Mouse (Mus musculus) left cerebral cortex, postnatal 4 days (tissue): ENCODE results near the gene Sec24a. TPM values are rescaled to one million over a fixed set of nuclear protein-coding genes. Genes with fewer than 3 reads are reported as not detected.
"Not testable (repeated sequence)": the region's sequence is repeated elsewhere in the genome, so short reads cannot be mapped to it uniquely, and the experiment has no call there.

ENCODE experiments used
- DNase-seq: peaks from one replicate; pipeline ENCODE4 v3.0.0-alpha.2; 2022
- intact Hi-C: fragments of 180-260 bp; cut with DNase I; formaldehyde crosslinking; loops from one replicate; pipeline ENCODE4 v1.15.1; 2025
- total RNA-seq, 2 experiments: library from RNA; stranded (reverse); gene quantifications; 2 replicates each; pipeline ENCODE4 v1.2.3; 2021

Gene Sec24a
- total RNA-seq, 2 experiments from 2014 or later = 28.6 to 32.2 TPM

DNA sequence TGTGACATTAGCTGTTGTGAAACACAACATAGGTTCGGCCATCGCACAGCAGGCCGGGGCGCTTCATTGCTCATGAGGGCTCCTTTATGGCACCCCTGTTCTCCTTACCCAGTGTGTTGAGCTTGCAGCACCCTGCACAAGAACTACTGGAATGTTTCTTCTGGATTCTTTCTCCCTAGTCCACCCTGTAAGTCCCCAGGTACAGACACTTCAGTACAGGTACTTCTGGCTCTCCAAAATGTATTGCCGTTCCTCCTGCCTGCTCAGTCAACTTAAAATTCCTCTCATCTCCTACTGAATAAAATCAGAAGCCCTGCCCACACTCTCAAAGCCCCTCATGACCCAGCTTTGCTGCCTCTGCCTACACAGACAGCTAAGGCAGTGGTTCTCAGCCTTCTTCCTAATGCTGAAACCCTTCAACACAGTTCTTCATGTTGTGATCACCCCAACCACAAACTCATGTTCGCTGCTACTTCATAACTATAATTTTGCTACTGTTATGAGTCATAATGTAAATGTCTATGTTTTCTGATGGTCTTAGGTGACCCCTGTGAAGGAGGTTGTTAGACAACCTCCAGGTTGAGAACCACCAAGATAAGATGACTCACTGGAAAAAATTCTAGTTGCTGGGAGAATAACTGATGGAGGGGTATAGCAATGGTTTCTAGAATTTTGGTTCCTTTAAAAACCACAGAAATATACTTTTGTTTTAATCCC, 3.3 kb downstream of the Sec24a start:
- intact Hi-C loops = no loop called here
- no peak for DNase-seq

DNA sequence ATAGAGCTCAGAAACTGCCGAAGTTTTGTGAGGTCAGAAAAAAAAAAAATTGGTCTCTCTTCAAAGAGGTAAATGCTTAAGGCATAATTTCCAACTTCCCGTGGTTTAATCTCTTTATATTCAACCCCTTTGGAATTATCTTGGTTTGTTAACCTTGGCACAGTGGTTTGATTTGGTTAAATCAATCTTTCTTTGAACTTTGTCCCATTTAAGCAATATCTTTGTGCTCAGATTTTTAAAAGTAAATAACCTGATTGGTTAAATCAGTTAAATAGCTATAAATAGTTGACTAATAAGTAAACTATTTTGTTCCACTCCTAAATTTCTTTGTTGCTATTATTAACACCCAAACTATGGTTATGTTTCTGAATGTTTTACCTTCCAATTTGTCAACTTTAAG, 4.2 kb downstream of the Sec24a start:
- intact Hi-C loops = no loop called here
- DNase-seq = no peak

DNA sequence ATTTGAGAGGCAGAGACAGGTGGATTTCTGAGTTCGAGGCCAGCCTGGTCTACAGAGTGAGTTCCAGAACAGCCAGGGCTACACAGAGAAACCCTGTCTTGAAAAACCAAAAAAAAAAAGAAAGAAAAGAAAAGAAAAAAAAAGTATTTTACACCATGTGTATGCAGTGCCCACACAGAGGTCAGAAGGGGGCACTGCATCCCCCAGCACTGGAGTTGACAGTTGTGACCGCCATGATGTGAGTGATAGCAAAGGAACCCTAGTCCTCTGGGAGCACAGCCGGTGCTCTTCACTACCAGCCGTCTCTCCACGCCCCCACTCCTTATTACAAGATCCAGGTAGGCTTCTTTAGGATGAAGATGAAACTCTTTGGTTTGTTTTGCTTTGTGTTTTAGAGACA, 5.2 kb downstream of the Sec24a start:
- DNase-seq, intact Hi-C loops: not testable (repeated sequence)

DNA sequence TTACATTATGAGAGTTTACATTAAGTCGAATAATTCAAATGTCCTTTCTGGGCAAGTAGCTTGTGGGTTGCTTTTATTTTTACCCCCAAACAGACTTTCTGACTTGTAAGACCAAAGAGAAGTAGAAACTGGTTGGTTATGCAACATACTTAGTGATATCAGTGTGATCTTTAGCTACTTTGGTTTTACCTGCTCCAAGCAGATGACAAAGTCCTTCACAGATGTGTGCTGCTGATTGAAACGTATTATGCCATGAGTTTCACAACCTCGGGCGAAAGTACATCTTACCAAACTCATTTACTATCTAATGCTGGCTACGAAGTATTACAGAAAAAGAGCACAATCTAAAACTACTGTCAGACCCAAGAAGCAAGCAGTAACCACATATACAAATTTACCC, 5.8 kb downstream of the Sec24a start:
- DNase-seq = no peak
- intact Hi-C loops = no loop called here

DNA sequence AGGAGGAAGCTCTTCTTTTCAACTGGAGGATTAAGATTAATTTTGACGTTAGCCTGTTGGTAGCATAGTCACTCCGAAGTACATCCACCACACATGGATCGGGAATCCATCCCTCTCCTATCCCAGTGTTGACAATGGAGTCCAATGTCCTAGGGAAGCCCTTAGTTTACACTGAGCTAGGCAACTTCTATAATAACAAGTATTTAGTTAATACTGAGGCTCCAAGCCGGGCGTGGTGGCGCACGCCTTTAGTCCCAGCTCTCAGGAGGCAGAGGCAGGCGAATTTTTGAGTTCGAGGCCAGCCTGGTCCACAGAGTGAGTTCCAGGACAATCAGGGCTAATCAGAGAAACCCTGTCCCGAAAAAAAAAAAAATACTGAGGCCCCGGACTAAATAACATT, 6.4 kb downstream of the Sec24a start:
- DNase-seq = no peak
- intact Hi-C loops = no loop called here

DNA sequence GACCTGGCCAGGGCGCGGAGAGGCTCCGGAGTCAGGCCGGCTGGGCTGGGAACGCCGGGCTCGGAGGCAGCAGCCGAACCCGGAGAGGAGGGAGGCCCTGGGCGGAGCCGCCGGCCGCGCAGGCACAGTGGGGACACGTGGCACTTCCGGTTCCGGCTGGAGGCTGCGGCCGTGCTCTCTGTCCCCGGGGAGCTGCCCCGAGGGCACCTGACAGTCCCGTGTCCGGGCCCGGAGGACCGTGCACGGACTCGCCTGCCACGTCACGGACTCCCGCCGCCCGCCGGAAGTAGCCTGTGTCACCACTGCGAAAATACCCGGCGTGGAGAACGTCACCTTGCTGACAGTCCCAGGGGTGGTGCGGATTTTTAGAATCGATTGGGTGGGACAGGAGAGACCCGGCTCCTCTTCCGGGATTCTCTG, 7.1 kb downstream of the Sec24a start:
- peak; percentile 92 for DNase-seq
- intact Hi-C loops = no loop called here

DNA sequence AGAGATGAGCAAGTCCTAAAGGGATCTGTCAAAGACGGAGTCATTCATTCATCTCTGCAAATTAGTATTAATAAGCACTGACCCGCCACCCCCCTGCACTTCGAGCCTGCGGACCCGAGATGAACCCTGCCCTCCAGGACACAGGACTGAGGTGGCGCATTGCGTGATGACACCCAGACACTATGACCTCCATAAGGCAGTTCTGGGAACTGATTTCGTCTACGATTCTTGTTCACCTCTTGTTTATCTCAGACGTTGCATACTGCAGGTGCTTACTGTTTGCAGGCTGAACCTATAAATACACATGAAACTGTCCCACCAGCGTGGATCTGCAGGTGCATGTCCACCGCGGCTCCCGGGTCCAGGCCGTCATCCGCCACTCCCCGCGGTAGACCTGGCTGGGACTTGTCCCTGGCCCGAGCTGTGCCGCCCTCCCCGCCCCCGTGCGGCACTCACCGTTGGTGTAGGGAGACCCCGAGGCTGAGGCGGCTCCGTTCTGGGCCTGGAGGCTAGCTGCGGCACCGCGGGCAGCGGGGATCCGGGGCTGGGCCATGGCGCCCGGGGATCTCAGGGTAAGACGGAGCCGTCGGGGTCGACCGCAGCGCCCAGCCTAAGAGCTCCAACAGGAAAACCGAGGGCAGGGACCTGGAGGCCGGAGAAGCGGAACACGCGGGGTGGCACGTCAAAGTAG, 7.7 kb downstream of the Sec24a start:
- peak; percentile 39 for DNase-seq
- intact Hi-C loops = no loop called here

DNA sequence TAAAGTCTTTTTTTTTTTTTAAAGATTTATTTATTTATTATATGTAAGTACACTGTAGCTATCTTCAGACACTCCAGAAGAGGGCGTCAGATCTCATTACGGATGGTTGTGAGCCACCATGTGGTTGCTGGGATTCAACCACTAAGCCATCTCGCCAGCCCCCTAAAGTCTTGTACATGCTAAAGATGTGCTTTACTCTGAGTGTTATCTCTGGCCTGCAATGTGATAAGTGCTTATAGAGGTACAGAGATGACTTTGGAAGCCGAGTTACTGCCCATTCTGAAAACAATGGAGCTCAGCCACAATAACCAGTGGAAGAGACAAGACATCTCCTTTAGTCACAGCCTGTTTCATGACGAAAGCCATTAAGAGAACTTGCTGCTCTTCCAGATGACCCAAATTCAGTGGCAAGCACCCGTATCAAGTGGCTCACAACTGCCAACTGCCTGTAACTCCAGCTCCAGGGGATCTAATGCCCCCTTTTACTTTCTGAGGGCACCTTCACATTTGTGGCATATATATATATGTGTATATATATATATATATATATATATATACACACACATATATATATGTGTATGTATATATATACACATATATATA, 11.7 kb downstream of the Sec24a start:
- DNase-seq, intact Hi-C loops: not testable (repeated sequence)

DNA sequence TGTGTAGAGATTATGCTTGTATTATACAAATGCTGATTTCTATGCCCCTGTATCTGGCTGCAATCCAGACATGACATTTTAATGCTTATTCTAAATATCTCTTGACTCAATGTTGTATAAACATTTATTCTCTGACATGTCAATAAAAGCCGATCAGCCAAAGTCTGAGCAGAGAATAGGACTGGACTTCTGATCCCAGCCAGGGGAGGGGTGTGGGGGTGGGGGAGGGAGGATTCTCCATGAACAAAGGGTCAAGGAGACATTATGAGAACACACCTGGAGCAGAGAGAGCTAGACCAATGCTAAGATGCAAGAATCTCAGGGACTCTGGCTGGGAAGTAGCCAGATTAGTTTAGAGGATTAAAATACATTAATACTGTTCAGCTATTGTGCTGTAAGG, 17.3 kb downstream of the Sec24a start:
- DNase-seq = no peak
- intact Hi-C loops = no loop called here

DNA sequence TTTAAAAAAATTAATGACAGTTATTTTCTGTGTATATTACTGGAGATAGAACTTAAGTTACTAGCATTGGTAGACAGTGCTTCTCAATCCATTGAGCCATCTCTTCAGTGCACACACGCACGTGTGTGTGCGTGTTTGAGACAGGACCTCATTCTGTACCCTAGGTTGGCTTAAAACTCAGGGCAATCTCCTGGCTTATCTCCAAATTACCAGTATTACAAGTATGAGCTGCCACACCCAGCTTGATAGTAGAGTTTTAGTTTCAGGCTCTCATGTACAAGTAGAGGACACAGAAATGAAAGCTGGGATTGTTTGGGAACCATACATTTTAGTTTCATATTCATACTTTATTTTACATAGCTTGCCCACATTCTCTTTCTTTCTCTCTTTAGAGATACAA, 22.7 kb downstream of the Sec24a start:
- intact Hi-C loops = no loop called here
- no peak for DNase-seq

DNA sequence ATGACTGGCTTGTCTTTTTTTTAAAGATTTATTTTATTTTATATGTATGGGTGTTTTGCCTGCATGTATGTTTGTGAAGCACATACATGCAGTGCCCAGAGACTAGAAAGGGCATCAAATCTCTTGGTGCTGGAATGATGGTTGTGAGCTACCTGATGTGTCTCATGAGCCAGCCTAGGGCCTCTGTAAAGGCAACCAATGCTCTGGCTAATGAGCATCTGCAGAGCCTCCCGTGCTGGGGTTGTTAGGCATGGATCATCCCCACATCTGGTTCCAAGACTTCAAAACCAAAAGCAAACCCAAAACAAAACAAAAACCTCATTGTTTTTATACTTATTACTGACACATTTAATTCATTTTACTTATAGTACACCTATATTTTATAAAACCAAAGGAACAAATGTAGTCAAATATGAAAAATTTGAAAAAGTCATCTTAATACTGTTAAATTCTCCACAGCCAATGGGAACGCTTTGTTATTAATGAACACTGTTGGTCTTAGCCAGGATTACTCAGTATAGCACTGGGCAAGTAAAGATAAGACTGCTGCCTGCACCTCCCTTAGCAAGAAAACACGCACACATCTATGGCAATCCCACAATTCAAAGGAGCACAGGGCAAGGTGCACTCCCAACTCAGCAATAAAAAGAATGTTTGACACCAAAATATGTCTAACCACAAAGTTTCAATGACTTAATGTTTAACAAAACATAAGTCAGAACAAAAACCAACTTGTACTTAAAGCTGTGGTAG, 24.6 kb downstream of the Sec24a start:
- no peak for DNase-seq
- intact Hi-C loops = no loop called here

DNA sequence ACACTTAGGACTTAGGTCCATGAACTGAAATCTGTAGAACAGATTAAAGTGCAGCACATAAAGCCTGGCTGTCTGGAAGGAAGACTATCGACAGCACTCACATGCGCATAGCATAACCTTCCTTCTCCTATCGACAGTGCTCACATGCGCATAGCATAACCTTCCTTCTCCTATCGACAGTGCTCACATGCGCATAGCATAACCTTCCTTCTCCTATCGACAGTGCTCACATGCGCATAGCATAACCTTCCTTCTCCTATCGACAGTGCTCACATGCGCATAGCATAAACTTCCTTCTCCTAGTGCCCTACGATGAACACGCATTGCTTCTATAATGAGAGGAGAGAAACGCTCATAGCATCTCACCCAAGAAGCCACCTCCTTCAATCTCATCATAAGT, 29.2 kb downstream of the Sec24a start:
- DNase-seq, intact Hi-C loops: not testable (repeated sequence)

DNA sequence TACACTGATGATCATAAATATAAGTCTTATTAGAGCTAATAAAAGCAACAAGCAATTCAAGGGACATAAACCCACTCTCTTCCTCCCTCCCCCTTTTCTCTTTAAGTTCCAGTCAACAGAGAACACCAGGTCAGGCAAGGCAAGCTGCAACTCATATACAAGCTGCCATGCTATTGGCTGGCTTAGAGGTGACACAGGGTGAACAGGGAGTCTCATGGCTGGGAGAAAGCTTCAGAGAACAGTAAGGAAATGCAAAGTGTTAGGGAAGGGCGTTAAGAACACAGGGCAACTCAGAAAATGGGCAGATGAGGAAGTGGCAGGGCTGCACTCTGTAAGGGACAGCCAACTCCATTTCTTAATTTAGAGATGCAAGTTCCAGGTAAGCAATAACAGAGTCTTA, 30.6 kb downstream of the Sec24a start:
- intact Hi-C loops = no loop called here
- DNase-seq = no peak

DNA sequence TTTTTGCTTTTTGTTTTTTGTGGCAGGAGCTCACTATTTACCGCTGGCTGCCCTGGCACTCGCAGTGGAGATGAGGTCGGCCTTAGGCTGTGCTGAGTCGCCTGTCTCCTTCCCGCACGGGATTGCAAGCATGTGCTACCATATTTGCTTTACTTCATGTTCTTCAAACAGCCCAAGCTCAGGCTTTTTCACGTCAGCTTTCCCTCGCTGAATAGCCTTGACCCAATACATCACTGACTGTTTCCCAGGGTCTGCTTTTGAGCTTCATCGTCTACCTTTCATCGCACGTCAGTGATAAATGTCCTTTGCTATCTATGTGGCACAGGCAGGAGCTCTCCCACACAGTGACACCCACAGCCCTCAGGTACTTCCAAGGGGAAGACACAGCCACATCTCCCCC, 42.4 kb downstream of the Sec24a start:
- no peak for DNase-seq
- intact Hi-C loops = no loop called here

DNA sequence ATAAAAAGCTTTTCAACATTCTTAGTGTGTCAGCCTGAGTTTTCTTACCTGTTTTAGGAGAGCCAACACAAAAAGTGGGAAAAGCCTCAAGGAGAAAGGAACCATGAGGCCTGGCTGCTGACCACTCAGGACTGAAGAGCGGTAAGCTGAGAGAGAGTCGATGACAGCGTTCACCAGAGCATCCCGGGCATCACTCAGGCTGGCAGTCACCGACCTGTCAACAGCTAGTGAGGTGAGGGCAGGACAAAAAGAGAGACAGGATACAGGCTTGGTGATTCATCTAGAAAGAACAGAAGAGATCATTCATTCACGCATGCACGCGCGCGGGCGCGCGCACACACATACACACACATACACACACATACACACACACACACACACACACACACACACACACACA, 56.4 kb downstream of the Sec24a start:
- intact Hi-C loops = no loop called here
- no peak for DNase-seq

DNA sequence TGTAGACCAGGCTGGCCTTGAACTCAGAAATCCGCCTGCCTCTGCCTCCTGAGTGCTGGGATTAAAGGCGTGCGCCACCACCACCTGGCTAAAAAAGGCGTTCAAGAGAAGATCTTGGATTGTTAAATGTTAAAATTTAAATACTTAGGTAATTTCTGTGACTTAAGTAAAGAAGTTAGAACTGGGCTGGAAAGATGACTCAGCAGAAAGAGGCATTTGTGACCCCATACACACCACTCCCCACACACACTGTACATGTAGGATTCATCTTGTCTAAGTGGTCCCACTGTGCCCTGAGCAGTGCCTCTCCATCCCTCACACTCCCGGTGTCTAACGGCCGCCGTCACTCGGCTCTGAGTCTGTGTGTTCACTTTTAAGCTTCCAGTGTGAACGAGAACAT, 57.0 kb downstream of the Sec24a start:
- DNase-seq = no peak
- intact Hi-C loops = no loop called here

DNA sequence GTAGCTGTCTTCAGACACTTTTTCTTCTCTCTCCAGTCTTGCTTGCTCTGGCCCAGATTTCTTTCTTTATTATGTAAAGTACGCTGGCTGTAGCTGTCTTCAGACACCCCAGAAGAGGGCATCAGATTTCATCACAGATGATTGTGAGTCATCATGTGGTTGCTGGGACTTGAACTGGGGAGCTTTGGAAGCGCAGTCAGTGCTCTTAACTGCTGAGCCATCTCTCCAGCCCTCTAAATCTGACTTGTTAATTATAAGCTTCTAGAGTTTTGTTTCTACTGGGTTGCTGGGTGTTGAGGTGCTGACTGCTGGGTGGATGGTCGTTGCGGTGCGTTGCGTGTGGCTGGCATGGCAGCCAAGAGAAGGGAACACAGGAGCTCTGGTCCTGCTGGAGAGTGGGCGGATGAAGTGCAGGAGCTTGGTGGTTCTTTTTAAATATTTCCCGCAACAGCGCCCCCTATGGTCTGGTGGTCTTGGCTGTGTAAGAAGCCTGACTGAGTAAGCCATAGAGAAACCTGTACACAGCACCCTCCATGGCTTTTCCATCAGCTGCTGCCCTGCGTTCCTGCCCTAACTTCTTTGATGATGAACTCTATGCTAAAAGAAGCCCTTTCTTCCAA, 59.9 kb downstream of the Sec24a start:
- peak; percentile 16 for DNase-seq
- intact Hi-C loops = no loop called here

DNA sequence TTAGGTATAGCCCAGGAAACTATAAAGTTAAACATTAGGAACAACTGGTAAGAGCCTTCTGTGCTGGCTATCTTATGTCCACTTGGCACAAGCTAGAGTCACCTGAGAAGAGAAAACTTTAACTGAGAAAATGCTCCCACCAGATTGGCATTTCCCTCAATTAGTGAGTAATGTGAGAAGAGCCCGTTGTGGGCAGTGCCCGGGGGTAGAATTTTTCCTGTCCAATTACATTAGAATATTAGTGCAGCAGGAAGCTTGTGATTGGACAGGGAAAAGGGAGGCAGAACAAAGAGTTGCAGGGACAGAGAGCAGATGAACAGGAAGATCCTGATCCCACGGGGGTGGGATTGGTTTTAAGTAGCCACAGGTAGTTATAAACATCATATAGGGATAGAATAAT, 60.6 kb downstream of the Sec24a start:
- intact Hi-C loops = no loop called here

DNA sequence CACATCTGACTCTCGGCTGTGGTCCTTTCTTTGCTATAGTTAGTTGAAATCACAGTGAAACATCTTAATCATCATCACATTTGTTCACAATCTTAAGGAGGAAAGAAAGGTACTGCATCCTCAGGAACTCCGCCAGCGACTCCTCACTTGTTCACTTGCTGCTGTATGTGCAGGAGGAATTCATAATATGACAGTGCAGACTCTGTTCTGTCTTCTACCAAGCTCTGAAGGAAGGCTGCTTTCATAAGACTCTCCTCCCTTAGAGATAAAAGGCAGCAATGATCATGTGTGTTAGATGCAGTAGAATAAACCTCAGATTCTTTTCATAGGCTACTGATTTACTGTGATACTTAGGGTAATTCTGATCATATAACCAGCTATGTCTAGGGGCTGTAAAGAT, 68.5 kb downstream of the Sec24a start:
- no peak for DNase-seq
- intact Hi-C loops = no loop called here

More for the DNA sequence above, 60.6 kb downstream of the Sec24a start:
- DNase-seq = no peak

DNA sequence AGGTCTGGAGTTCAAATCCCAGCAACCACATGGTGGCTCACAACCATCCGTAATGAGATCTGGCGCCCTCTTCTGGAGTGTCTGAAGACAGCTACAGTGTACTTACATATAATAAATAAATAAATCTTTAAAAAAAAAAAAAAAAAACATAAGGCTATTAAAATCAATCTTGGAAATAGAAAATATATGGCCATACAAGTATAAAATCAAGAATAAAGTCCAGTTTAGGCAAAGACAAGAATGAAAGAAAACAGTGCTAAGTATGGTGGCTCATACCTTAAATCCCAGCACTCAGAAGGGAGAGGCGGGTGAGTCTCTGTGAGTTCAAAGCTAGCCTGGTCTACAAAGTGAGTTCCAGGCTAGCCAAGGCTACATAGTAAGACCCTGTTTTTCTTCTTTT, 72.8 kb downstream of the Sec24a start:
- intact Hi-C loops, DNase-seq: not testable (repeated sequence)

DNA sequence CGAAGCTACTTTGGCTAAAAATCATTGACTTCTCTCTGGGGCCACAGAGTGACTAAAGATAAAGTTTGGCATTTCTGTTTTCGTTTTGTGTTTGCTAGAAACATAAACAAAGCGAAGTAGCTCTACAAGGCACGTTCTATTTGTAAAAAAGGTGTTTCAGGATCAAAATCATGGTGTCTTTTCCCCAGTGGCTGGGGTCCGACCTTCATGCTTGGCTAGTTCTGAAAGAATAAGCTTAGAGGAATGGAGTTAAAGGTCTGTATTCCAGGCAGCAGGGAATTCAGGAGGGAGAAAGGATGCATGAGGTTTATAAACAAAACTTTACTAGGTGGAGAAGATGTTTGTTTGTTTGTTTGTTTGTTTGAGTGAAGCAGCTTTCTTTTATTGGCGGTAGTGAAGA, 74.1 kb downstream of the Sec24a start:
- intact Hi-C loops = loop anchor here (5.0 kb wide), 1 partner anchor 37 kb away; the partner anchor contains the start of genes D930048N14Rik and N4bp3

More for the DNA sequence above, 74.1 kb downstream of the Sec24a start:
- no peak for DNase-seq
